Mouse (Mus musculus) gastrocnemius, postnatal 10 days (tissue): ENCODE results near the gene Ooep. TPM values are rescaled to one million over a fixed set of nuclear protein-coding genes. Genes with fewer than 3 reads are reported as not detected.
"Not testable (repeated sequence)": the region's sequence is repeated elsewhere in the genome, so short reads cannot be mapped to it uniquely, and the experiment has no call there.

ENCODE experiments used
- DNase-seq: peaks from one replicate; pipeline ENCODE4 v3.0.0; 2021; ENCODE audit warnings: mixed read lengths
- long read RNA-seq, 2 experiments: library from polyadenylated mRNA; stranded (forward); transcript quantifications; one replicate each; pipeline ENCODE4 v2.0.0; 2021
- total RNA-seq, 2 experiments: library from RNA; stranded (reverse); gene quantifications; 2 replicates each; pipeline ENCODE4 v1.2.3; 2021

Gene Ooep
- under 1 TPM in 1 of 2 experiments, not detected in 1; 0.12 TPM for total RNA-seq
- long read RNA-seq, experiment 1 = 0 reads
- long read RNA-seq, experiment 2 = 0 reads

DNA sequence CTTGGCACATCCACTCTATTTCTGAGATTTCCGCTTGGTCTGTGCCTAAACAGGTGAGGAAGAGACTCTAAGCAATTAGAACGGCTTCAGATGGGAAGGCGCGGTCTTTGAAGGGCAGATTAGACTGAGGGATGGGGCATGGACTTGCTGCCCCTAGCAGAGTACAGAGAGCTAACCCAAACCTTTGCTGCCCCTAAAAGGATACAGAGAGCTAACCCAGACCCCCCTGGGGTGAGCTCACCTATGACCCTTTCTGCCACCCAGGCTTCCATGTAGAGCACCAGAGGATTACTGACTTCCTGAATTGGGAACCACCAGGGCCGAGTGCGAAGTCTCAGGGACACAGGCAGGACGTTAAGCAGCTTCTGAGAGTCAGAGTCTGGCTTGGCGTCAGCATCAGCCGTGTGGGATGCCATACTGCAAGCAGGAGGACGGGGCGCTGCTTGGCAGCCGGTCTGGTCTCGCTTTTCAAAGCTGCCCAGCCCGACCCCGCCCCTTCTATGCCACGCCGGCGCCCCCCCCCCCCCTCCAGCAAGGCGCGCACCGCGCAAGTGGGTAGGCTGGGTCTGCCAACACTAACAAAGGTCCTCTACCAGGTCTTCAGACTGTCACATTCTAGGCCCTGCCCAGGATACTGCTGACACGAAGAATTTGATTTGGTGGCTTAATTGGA lies at the start of gene Ooep:
Ooep (minus strand) TSS at position 613 of the 673 bp plus-strand sequence.
- DNase-seq = no peak

DNA sequence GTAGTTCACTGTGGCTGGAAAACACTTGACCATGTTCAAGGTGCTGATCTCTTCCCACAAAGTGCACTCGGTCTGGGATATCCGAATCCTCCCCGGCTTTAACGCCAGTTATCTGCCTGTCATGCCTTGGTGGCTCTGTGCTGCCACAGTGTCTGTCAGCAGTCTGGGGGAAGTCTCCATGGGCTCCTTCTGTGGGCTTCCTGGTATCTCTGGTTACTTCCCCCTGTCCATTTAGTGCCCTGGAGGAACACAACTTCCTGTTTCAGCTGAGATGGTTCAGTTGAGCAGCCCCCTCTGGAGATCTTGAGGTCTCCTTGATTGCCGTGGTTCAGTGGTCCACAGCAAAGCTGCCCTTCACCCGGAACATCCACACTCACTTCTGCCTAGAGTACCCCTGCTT lies 49.7 kb upstream of the Ooep start:
- DNase-seq = no peak

DNA sequence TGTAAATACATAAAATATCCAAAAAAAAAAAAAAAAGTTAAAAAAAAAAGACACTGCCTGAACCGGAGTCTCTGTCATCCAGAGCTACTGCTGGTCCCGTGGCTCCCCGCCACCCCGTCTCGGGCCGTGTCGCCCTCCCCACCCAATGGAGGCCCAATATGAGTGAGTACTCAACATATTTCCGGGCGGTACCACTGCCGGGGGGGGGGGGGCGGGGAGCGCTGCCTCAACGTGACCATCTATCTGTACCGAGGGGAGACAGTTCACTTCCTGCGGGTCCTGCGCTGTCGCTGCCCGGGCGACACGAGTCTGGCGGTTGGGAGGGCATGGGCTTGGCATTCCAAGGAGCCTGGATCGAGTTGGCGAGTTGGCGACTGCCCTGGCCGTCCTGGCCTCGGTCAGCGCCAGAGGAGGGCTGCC lies 48.8 kb upstream of the Ooep start:
- peak; percentile 13 for DNase-seq

DNA sequence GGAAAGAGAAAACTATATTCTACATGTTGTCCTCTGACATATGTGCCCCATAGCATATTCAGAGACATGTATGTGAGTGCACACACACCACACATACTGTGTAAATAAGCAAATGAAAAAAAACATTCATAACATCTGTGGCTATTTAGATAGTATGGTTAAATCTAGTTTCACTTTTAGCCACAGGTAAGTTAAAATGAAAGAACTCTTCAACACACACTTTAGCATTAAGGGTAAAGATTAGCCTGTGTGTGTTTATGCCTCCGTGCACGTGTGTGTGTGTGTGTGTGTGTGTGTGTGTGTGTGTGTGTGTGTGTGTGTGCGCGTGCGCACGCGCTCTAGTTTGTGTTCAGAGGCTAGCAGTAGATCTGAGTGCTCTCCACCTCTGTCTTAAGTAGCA lies 23.1 kb upstream of the Ooep start:
- no peak for DNase-seq

DNA sequence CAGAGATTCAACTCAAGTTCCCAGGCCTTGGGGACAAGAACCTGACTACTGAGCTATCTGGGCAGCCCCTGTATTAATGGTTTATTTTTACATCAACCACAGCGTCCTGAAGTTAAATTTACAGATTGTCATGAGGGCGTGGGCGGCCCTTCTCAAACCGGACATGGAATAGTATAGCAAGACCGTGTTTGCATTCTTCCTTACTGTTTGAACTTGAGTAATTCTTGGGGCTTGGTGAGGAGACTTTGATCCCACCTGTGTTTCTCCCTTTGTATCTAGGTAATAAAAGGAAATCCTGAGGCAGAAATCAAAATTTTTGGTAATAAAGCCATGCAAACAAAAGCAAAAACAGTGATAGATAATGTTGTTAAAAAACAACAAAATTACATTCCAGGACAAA lies 22.0 kb upstream of the Ooep start:
- DNase-seq = no peak

DNA sequence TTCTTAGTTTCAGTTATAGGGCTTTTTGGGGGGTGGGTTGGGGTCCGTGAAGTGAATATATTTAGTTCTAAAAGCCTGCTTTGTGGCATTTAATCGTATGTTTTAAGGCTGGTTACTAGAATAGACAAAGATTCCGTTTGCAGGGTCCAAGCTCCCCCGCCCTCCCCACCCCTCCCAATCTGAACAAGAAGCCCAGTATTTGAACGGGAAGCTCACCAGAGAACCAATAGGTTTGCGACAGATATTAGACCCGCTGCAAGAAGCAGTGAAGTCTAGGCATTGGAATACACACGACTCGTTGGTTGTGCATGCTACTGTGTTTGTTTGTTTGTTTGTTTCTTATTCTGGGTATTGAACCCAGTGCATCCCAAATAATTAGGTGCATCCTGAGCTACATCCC lies 18.0 kb upstream of the Ooep start:
- no peak for DNase-seq

DNA sequence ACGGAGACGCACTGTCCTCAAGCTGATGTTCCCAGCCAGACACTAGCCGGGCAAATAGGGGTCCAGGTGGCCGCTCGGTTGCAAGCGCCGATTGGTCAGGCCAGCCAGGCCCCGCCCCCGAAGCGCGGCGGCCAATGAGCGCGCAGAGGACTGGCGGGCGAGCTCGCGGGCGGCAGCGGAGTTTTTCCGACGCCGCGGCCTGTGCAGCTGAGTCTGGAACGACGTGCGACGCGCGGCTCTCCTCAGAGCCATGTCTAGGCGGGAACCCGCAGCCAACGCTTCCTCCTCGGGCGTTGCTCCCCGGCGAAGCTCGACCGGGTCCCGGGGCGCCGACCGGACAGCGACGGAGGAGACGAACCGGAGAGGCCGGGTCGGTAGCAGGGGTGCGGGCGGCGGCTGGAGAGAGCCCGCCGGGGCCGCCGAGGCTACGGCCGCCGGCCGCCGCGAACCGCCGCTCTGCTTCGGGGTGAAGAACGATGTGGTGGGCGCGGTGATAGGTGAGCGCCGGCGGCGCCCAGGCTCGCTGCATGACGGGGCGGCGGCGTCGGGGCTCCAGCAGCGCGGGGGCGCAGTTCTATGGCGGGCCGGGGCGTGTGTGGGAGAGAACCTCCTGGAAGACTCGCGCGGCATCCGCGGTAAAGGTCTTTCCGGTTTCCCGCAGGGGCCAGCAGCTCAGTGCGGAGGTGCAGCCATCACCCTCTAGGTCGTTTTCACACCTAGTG lies 17.3 kb upstream of the Ooep start, which contains the start of gene Ddx43:
Ddx43 (plus strand) TSS at position 148 of the 722 bp plus-strand sequence.
- DNase-seq = peak; percentile 41

DNA sequence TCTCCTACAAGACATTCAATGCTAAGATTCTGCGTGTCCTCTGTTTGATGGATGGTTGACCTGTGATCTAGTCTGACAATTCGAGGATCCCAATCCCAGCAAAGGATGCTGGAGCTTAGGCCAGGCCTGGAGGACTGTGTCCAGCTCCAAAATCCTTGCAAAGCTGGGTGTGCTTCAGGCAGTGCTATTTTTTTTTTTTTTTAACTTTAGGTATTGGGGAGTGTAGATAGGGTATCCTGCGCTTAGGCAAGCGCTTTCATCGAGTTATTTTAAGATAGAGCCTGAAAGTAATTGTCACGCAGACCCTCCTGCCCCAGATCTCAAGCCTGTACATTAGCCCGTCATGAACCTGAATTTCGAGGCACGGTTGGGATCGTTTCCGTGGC lies 16.7 kb upstream of the Ooep start:
- DNase-seq = no peak

DNA sequence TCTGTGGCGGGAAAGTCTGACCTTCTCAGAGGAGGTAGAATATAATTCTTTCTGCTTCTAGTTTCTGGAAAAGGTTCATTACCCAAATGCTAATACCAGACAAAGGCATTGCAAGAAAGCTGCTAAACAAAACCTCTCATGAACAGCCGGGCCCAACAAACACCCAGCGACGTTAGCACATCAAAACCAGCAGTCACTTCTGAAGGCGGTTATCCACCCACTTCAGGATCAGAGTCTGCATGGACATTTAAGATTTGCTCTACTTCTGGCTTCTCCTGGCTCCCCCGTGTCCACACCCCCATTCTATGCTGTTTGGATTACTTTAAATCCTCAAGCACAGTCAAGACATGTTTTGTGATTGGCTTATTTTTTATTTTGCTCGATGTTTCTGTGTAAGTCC lies 16.1 kb upstream of the Ooep start:
- DNase-seq = no peak

DNA sequence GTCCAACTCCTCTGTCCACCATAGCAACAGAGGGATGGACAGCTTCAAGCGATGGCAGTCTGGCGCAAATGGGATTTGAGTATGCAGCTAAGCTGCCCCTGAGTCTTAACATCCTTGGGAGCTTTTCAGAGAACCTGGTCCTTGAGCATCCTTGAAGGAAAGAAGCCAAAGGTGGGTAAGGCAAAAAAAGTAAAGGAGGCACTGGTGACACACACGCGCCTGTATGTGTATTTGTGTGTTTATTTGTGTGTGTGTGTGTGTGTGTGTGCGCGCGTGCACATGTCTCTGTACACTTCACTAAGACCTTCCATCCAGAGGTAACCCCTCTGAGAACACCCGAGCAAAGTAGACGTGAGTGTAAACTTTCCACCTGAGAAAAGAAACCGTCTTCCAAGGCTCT lies 15.2 kb upstream of the Ooep start:
- no peak for DNase-seq

DNA sequence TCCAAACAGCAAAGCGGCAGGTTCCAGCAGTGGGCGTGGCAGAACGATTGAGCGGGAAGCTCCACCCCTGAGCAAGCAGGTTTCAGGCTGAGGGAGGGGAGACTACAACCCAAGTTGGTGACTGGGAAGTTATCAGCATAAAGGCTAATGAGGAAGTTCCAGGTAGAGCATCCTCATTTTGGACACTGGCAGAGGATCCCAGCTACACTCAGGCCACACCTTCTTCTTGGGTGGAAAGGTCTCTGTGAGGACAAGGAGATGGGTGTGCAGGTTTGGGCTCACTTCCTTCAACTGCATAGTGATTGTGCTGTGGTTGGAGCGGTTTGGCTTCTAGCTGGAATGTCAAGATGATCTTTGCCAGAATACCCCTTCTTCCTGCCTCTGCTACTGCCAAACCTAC lies 11.5 kb upstream of the Ooep start:
- no peak for DNase-seq

DNA sequence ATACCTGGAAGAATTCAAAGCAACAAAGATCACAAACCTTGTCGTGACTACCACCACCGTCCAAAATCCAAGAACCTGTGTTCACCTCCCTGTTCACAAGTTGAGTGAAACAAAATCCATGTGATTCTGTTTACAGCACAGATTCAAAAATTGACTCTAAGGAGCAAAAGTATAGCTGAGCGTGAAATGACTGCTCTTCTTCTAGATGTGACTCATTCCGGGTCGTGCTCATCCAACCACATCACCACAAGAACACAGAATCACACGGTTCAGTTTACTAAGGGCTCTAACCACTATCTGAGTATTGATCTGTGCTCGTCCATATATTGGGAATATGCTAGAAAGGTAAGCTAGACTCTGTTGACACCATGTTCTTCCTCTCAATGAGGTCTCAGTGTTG lies 8.4 kb upstream of the Ooep start:
- no peak for DNase-seq

DNA sequence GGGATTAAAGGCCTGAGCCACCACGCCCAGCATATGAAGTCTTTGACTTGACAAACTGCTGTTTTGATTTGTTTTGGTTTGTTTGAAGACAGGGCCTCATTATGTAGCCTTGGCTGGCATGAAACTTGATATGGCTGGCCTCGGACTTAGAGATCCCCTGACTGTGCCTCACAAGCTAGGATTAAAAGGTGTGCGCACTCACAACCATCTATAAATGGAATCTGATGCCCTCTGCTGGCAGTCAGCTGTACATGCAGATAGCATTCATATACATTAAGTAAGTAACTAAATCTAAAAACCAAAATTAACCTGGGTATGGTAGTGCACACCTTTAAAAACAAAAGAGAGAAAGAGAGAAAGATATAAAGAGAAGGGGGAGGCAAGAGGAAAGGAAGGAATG lies 7.4 kb upstream of the Ooep start:
- DNase-seq = no peak

DNA sequence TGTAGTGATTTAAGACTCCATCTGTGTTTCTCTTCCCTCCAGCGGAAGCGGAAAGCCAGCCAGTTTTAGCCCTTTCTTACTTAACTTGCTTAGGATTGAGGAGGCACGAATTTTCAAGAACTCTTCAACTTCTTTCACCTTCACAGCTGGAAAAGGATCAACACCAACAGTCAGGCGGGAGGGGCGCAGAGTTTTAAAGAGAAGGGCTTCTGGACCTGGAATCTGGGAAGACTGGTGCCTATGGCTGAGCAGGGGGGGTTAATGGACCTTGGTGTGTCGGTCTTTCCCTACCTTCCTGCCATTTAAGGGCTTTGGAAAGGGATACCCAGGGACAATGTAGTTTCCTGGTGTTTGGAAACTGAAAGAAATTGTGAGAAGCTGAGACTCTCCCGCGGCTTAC lies 979 bp downstream of the Ooep start:
- DNase-seq = no peak

DNA sequence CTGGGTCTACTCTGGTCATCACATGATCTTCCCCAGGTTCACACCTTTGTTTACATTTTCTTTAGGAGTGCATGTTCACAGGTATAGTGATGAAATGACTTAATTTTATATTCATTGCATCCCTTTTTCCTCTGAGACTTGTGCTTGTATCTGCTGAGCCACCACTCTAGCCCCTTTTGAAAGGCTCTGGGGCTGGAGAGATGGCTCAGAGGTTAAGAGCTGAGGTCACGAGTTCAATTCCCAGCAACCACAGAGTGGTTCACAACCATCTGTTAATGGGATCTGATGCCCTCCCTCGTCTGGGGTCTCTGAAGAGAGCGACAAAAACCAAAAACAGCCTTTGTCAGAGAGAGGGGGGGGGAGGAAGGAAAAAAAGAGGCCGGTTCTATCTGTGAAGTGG lies 3.0 kb downstream of the Ooep start:
- no peak for DNase-seq

DNA sequence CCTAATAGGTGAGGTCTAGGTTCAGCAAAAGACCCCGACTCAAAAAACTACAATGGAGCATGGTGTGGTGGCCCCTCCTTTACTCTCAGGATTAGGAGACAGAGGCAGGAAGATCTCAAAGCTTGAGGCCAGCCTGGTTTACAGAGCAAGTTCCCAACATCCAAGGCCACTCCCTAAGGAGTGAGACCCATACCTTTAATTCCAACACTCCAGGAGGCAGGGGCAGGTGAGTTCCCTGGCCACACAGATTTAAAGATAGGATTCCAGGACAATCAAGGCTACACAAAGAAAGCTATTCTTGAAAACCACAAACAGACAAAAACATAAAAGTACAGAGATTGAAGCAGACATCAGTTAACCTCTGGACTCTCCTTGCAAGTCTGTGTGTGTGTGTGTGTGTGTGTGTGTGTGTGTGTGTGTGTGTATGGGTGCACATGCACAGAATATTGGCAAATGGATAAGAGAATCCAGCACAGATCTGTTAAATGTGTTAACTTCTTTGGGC lies 3.6 kb downstream of the Ooep start:
- no peak for DNase-seq

DNA sequence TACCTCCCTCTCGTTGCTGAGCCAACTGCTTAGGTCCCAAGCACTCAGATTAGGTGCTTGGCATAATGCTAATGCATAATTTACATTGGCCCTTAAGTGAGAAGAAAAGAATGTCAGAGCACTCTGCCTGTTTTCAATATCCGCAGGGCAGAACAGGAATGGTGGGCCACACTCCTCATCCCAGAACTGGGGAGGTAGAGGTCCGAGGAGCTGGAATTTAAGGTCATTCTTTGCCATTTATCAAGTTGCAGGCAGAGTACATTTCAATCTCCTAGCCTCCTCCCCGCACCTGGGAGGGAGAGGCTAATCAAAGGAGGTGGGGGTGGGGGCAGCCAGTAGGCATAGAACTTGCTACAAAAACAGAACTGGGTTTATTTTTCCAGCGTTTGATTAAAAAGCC lies 4.1 kb downstream of the Ooep start:
- DNase-seq = no peak

DNA sequence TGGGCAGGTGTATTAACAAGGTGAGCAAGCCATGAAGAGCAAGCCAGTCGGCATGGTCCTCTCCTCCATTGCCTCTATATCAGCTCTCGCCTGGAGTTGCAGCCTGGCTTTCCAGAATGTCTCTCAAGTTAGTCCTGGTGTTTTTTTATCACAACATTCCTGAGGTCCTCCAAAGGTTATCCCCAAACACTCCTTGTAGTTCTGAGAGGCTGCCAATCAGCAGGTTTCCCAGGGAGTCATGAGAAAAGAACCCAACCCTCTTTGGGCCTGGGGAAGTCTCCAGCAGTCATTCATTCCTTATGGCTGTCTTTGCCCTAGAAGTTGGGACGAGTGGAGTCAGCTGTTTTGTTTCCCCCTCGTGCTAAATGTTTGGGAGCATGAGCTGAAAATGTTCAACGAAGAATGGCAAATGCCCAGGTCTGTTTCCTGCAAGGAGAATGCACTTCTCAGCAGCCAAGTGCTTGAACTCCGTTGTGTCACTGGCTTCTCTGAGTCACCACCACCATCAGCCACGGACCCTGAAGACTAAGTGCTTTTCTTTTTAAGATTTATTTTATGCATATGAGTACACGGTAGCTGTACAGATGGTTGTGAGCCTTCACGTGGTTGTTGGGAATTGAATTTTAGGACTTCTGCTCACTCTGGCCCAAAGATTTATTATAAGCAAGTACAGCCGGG lies 5.6 kb downstream of the Ooep start:
- DNase-seq = no peak

DNA sequence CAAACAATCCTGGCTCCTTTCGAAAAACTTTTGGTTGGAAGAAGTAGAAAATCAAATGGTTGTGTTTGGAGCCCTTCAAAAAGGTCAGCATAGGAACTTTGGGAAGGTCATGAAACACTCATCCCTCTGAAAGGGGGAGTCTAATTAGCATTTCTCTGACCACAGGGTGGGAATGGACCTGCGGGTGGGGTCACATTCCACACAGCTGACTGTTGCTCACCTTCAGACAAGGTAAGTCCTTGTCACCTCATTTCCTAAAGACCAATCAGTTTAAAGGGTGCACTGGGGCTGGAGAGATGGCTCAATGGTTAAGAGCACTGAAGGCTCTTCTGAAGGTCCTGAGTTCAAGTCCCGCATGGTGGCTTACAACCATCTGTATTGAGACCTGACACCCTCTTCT lies 7.1 kb downstream of the Ooep start:
- no peak for DNase-seq

DNA sequence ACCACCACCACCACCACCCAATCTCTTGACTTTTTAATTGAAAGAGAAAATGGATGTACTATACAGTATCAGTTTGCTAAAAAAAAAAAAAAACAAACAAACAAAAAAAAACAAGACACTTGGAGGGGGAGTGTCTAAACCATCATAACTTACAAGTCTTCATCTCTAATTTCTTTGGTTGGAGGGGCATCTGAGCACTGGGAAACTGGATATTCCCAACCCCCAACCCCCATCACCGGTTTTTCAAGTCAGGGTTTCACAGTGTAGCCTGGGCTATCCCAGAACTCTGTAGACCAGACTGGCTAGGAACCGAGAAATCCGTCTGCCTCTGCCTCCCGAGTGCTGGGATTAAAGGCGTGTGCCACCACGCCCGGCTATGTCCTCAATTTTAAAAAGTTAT lies 8.7 kb downstream of the Ooep start:
- no peak for DNase-seq

DNA sequence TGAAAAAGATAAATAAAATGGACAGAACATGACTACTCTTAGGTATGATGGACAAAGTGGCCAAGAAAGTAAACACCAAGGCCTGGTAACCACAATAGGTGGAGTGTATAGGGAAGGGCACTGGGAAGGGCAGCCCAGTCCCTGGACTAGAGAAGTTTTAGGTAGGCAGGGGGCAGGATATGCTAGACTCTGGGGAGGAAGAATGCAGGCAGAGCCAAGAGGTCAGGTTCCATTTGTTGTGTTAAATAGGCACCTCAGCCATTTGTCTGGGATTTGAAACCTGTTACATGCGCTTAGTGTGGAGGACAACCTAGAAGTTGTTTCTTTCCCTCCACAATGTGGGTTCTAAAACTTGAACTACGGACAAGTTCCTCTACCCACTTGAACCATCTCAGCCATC lies 9.2 kb downstream of the Ooep start:
- DNase-seq = no peak

DNA sequence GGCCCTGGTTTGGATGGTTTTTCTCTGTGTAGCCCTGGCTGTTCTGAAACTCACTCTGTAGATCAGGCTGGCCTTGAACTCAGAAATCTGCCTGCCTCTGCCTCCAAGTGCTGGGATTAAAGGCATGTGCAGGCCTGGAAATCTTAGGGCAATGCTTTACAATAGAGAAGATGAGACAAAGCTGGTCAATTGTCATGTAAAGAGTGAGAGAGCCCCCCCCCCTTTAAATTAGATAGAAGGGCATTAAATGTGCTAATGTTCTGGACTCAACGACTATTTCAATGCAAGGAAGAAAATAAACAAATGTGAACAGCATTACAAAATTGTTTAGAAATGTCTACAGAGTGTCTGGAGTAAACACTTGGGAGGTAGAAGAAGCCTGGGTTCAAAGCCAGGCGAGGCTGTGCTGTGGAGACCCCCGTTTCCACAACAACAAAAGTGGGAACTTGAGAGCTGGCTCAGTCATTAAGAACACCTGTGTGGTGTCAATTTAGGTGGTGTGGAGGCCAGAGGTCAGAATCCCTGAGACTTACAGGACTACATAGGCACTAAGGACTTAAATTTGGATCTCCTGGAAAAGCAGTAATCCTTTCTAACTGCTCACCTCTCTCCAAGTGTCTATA lies 9.7 kb downstream of the Ooep start:
- DNase-seq = no peak

DNA sequence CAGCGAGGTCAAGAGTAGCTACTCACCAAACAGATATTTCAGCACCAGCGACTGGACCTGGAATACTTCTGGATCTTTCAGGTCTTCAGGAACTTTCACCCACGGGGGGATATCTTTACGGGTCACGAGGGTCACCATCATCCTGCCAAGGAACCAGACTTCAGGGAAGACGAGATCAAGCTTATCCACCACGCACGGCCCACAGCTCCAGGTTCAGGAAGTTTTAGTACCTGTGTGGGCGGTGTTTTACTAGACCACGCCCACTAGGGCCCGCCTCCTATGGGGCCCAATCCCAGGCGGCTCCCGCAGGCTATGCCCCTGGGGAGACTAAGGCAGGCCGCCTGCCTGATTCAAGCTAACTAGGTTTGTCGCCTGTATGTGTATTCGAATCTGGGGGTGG lies 10.6 kb downstream of the Ooep start, which contains the start of gene Dppa5a:
Dppa5a (minus strand) TSS at position 219 of the 400 bp plus-strand sequence.
- not testable (repeated sequence) for DNase-seq
